Mouse (Mus musculus) stomach, embryonic 16.5 days (tissue): ENCODE measurements around the gene Spg11. TPM values are rescaled to one million over a fixed set of nuclear protein-coding genes. Genes with fewer than 3 reads are reported as not detected.
A peak's percentile ranks its signal among the peaks of the same experiment; 100 is the strongest.
"Not testable (repeated sequence)": the region's sequence is repeated elsewhere in the genome, so short reads cannot be mapped to it uniquely, and the experiment has no call there.

Experiments
- ATAC-seq: fragments of 200-750 bp; cut with Nextera tagmentation; 2 replicates; pipeline ENCODE4 v1.8.0; 2017; ENCODE audit warnings: moderate number of reproducible peaks, moderate TSS enrichment; ENCODE audit not compliant: insufficient read depth, low FRiP score
- H3K27ac ChIP-seq: fragments of 300-500 bp; sonication (generic); 2 replicates; pipeline ENCODE4 v1.5.1; 2014; ENCODE audit warnings: low read length
- H3K27me3 ChIP-seq: fragments of 300-500 bp; sonication (generic); 2 replicates; pipeline ENCODE4 v1.6.1; 2014; ENCODE audit warnings: low read length, control low read depth, mixed read lengths; ENCODE audit not compliant: control insufficient read depth, insufficient read depth
- H3K36me3 ChIP-seq: fragments of 300-500 bp; sonication (generic); 2 replicates; pipeline ENCODE4 v1.6.1; 2014; ENCODE audit warnings: low read length; ENCODE audit not compliant: control insufficient read depth, insufficient read depth
- H3K4me1 ChIP-seq: fragments of 300-500 bp; sonication (generic); 2 replicates; pipeline ENCODE4 v1.6.1; 2014; ENCODE audit warnings: low read length, control low read depth, mixed read lengths; ENCODE audit not compliant: control insufficient read depth, insufficient read depth
- H3K4me2 ChIP-seq: fragments of 300-500 bp; sonication (generic); 2 replicates; pipeline ENCODE4 v1.6.1; 2014; ENCODE audit warnings: low read depth, low read length, mixed read lengths
- H3K4me3 ChIP-seq: fragments of 300-500 bp; sonication (generic); replicated peaks from 2 replicates; pipeline ENCODE4 v1.5.1; 2014; ENCODE audit warnings: mild to moderate bottlenecking, low read length
- H3K9ac ChIP-seq: fragments of 300-500 bp; sonication (generic); 2 replicates; pipeline ENCODE4 v1.6.1; 2014; ENCODE audit warnings: low read length
- H3K9me3 ChIP-seq: fragments of 300-500 bp; sonication (generic); replicated peaks from 2 replicates; pipeline ENCODE4 v1.6.1; 2016; ENCODE audit warnings: low read length, control low read depth; ENCODE audit not compliant: control insufficient read depth
- WGBS: fragments of 180-500 bp; shearing (Covaris S2); extraction: QIAGEN DNeasy Blood & Tissue Kit; methylation state at CpG from one replicate; pipeline ENCODE4 v1.1.7; 2014; 5-methylcytosine and 5-hydroxymethylcytosine counted together
- polyA plus RNA-seq: library from polyadenylated mRNA; unstranded; fragments of >200 nt; fragmentation: Nextera tagmentation; extraction: Ambion mirVana; gene quantifications from 2 replicates; pipeline ENCODE4 v1.2.1, GENCODE M21; 2015

Gene Spg11
- polyA plus RNA-seq, 1 experiment from 2014 or later, result 9.7 TPM

- no peak for ATAC-seq
- peaks cover 11% of the 10 kb centered on the region for H3K36me3 ChIP-seq
- H3K27ac ChIP-seq, result no peak overlapping the region
- no peak overlapping the region for H3K4me2 ChIP-seq
- no peaks in the 10 kb centered on the region for H3K9me3 ChIP-seq
- no peaks in the 10 kb centered on the region for H3K27me3 ChIP-seq
- WGBS, result 84% methylated on average over 11 of the region's 11 CpGs
- H3K9ac ChIP-seq, result no peak overlapping the region
- H3K4me1 ChIP-seq, result no peaks in the 10 kb centered on the region
- H3K4me3 ChIP-seq, result no peak overlapping the region
Observed at GRCm38 (mm10) chr2:122059365-122060115, 58.6 kb downstream of the Spg11 start.

- ATAC-seq, result no peak
- no peaks in the 10 kb centered on the region for H3K9me3 ChIP-seq
- no peak overlapping the region for H3K27ac ChIP-seq
- no peak overlapping the region for H3K9ac ChIP-seq
- H3K36me3 ChIP-seq, result 0 out of 2 replicates have a peak, but pooled peaks cover 8% of the 10 kb centered on the region
- no peak overlapping the region for H3K4me3 ChIP-seq
- H3K27me3 ChIP-seq, result no peaks in the 10 kb centered on the region
- no peaks in the 10 kb centered on the region for H3K4me1 ChIP-seq
- H3K4me2 ChIP-seq, result no peak overlapping the region
Observed at GRCm38 (mm10) chr2:122043926-122044325, 74.3 kb downstream of the Spg11 start.

GRCm38 (mm10) chr2:122036064-122036463 lies 82.1 kb downstream of the Spg11 start:
- Histone ChIP-seq H3K9ac (no peak overlapping the region), H3K9me3 (no peaks in the 10 kb centered on the region), H3K4me1 (no peaks in the 10 kb centered on the region), H3K4me3 (no peak overlapping the region), H3K36me3 (peaks cover 7% of the 10 kb centered on the region; the same call in 1 of the 2 replicates), H3K27ac (no peak overlapping the region), H3K27me3 (no peaks in the 10 kb centered on the region), H3K4me2 (no peak overlapping the region)
- no peak for ATAC-seq
- 80% methylated on average over 3 of the region's 3 CpGs for WGBS

DNA sequence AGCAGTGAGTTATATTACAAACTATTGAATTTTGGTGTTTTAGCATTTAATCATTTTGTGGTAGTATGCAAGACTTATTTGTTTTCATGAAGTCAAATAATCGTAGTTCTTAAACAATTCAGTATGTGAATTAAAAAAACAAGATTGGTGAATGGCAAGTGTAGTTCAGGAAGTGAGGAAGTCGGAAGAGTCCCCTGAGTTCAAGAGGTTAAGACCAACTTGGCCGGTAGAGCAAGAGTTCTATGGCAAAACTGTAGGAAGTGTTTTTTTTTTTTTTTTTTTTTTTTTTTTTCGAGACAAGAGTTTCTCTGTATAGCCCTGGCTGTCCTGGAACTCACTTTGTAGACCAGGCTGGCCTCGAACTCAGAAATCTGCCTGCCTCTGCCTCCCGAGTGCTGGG lies 86.2 kb downstream of the Spg11 start:
- Histone ChIP-seq H3K9me3 (no peaks in the 10 kb centered on the region), H3K9ac (no peak overlapping the region), H3K36me3 (peaks cover 5% of the 10 kb centered on the region; the same call in 1 of the 2 replicates), H3K4me3 (no peak overlapping the region), H3K4me2 (no peak overlapping the region), H3K27ac (no peak overlapping the region), H3K27me3 (no peaks in the 10 kb centered on the region), H3K4me1 (no peaks in the 10 kb centered on the region; the same call in 1 of the 2 replicates)
- no peak for ATAC-seq
- 82% methylated on average over 5 of the region's 6 CpGs for WGBS

GRCm38 (mm10) chr2:122028756-122029700 lies 89.2 kb downstream of the Spg11 start:
- H3K9me3 ChIP-seq, result no peaks in the 10 kb centered on the region
- H3K27me3 ChIP-seq, result no peaks in the 10 kb centered on the region
- H3K4me1 ChIP-seq, result no peaks in the 10 kb centered on the region; the same call in 1 of the 2 replicates
- peak overlapping the region; percentile 93 for H3K9ac ChIP-seq
- peak overlapping the region; percentile 83 for H3K27ac ChIP-seq
- WGBS, result under 1% methylated on average over 70 of the region's 71 CpGs
- H3K4me3 ChIP-seq, result peak overlapping the region; percentile 90
- peak overlapping the region; percentile 75 for H3K4me2 ChIP-seq
- ATAC-seq, result peak; percentile 35
- H3K36me3 ChIP-seq, result peaks cover 5% of the 10 kb centered on the region; the same call in 1 of the 2 replicates

DNA sequence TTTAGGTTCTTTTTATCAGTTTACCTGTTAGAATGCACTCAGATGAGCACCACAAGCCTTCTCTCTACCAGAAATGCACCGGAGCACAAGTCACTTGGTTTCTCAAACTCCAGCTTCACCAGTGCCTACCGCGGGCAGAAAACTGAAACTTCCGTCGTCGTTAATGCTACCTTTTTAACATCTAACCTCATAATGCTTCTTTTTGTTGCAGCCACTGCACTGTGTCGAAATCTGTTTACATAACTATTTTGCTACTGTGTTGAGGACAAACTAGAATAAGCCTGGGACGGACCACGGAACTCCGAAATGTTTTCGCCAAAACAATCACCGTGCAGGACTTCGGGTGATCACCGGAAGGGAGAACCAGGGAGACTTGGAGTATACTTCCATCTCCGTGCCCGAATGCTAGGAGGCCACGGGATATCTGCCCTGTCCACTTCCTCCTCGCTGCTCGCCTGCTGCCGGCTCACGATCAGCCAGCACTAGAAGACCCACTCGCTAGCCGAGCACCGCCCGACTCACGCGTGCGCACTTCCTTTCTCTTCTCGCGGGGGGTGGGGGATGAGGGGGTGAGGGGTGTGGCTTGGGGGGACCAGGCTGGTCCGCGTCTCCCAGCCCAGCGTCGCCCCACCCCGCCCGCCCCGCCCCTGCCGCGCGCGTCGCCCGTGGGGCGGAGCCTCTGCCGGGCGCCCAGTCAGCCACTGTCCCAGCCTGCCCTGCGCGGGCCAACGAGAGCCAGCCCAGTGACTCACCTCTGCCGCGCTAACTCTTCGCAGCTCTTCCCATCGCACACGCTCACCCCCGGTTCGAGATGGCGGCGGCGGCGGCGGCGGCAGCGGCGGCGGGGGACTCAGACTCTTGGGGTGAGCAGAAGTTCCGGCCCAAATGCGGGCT lies 90.1 kb downstream of the Spg11 start, which contains the start of gene Eif3j1:
Gene Eif3j1 (plus strand): TSS at position 685 of the 894 bp plus-strand sequence.
- H3K4me2 ChIP-seq, result peak within 1 kb of the TSS; percentile 75
- peak; percentile 100 for ATAC-seq
- H3K9me3 ChIP-seq, result no peaks in the 10 kb centered on the region
- H3K9ac ChIP-seq, result peak within 1 kb of the TSS; percentile 93
- WGBS, result under 1% methylated on average over 58 of the region's 67 CpGs
- H3K36me3 ChIP-seq, result peaks cover 3% of the 10 kb centered on the region; the same call in 1 of the 2 replicates
- H3K4me3 ChIP-seq, result peak within 1 kb of the TSS; percentile 90
- H3K4me1 ChIP-seq, result no peaks in the 10 kb centered on the region; the same call in 1 of the 2 replicates
- peak within 1 kb of the TSS; percentile 88 for H3K27ac ChIP-seq
- no peaks in the 10 kb centered on the region for H3K27me3 ChIP-seq

DNA sequence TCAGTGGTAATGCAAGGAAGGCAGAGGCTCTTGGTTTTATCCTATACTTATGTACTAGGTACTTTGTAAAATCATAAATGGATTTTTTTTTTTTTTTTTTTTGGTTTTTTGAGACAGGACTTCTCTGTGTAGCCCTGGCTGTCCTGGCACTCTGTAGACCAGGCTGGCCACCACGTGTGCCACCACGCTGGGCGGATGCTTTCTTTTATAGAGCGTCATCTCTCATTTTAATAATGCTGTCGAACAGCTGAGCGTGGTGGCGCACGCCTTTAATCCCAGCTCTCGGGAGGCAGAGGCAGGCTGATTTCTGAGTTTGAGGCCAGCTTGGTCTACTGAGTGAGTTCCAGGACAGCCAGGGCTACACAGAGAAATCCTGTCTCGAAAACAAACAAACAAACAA lies 91.1 kb downstream of the Spg11 start:
- ATAC-seq, H3K27me3 ChIP-seq, H3K36me3 ChIP-seq, H3K9me3 ChIP-seq, H3K4me3 ChIP-seq, H3K9ac ChIP-seq, H3K4me1 ChIP-seq, H3K27ac ChIP-seq: not testable (repeated sequence)
- H3K4me2 ChIP-seq, result peak overlapping the region; percentile 61; the same call in 1 of the 2 replicates
- WGBS, result 89% methylated on average over 10 of the region's 10 CpGs

DNA sequence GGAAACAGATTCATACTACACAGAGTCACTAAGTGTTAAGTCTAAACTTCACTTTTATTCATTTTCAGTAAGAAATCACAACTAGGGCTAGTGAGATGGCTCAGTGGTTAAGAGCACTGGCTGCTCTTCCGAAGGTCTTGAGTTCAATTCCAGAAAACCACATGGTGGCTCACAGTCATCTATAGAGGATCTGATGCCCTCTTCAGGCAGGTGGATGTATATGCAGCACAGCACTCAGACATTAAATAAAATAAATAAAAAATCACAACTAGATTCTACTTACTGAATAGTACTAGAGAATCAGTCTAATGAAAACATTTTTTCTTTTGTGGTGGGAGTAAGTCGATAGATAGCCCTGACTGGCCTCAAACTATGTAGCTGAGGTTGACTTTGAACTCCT lies 95.9 kb downstream of the Spg11 start:
- H3K9me3 ChIP-seq, result no peaks in the 10 kb centered on the region
- ATAC-seq, result no peak
- WGBS, result 77% methylated on average over 2 of the region's 2 CpGs

More for the DNA sequence above, 95.9 kb downstream of the Spg11 start:
- H3K4me1 ChIP-seq, result no peaks in the 10 kb centered on the region
- H3K4me2 ChIP-seq, result no peak overlapping the region
- H3K9ac ChIP-seq, result no peak overlapping the region
- no peak overlapping the region for H3K4me3 ChIP-seq
- no peaks in the 10 kb centered on the region for H3K36me3 ChIP-seq
- no peak overlapping the region for H3K27ac ChIP-seq
- no peaks in the 10 kb centered on the region for H3K27me3 ChIP-seq
